Mouse (Mus musculus) telencephalon, adult 2 months (tissue): ENCODE data around the gene Ptpn1.

Experiments used
- DNase-seq: peaks from one replicate; pipeline ENCODE4 v3.0.0-alpha.2; 2011; ENCODE audit warnings: low read depth, low spot score

Gene Ptpn1

GRCm38 (mm10) chr2:167920960-167921495 lies 10.8 kb upstream of the Ptpn1 start:
- no peak for DNase-seq

GRCm38 (mm10) chr2:167921823-167922222 lies 10.0 kb upstream of the Ptpn1 start:
- no peak for DNase-seq

GRCm38 (mm10) chr2:167924011-167924410 lies 7.8 kb upstream of the Ptpn1 start:
- no peak for DNase-seq

GRCm38 (mm10) chr2:167924803-167925604 lies 6.9 kb upstream of the Ptpn1 start:
- DNase-seq, result peak; percentile 76

GRCm38 (mm10) chr2:167925841-167926800 lies 5.7 kb upstream of the Ptpn1 start:
- no peak for DNase-seq

DNA sequence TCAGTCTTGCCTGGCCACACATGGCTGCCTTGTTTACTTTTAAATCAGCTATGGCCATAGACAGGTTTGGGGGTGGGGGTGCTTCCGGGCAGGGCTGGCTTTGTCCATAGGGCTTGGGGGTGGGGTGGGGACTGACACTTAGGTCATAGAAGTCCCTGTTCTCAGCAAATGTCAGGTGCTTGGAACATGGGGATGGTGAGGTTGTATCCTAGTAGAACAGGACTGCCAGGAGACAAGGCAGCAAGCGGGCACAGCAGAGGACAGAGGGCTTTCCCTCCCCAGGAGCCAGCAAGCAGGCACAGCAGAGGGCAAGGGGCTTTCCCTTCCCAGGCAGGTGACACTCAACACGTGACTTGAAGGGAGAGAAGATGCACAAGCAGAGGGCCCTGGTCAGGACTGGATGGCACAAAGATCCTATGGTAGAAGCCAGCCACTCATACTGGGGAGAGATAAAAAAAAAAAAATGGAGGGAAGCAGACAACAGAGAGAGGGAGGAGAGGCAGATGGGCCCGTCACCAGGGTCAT lies 3.8 kb upstream of the Ptpn1 start:
- DNase-seq, result no peak

- DNase-seq, result no peak
Observed at GRCm38 (mm10) chr2:167928972-167929371, 2.9 kb upstream of the Ptpn1 start.

DNA sequence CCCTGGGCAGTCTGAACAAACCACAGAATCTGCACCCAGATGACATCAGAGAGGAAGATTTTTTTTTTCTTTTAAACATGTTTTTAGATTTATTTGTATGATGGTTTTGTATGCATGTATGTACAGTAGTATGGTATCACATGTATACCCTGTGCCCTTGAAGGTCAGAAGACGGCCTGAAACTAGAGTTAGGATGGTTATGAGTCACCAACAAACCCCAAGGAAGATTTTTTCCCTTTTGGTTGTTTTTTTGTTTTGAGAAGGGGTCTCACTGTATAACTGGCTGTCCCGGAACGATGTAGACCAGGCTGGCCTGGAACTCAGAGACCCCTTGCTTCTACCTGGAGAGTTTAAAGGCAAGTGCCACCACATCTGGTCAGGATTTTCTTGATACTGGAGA lies 882 bp upstream of the Ptpn1 start:
- DNase-seq, result no peak

DNA sequence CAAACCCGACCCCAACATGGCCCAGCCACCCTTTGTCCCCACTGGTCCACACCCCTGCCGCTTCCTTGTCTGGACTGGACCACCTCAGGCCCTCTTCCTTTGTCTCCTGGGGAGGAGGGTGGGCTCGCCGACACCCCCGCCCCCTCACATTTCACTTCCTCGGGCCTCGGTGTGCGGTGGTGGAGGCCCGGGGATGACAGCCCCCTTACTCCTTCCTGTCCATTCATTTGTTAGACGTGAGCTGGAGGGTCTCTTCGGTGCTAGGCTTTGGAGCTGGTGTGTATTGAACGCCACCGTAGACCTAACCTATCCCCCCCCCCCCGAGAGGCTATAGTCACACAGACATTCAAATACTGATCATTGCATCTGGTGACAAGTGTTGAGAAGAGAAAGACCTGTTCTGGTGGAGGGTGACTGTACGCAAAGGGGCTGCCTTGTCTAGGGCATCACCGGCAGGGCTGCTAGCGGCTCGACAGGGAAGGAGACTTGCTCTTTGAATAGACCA lies 922 bp downstream of the Ptpn1 start:
- no peak for DNase-seq

- DNase-seq, result peak; percentile 74
Observed at GRCm38 (mm10) chr2:167933397-167933796, 1.5 kb downstream of the Ptpn1 start.

GRCm38 (mm10) chr2:167935956-167936355 lies 4.1 kb downstream of the Ptpn1 start:
- DNase-seq, result no peak

GRCm38 (mm10) chr2:167938786-167939185 lies 6.9 kb downstream of the Ptpn1 start:
- no peak for DNase-seq

- DNase-seq, result no peak
Observed at GRCm38 (mm10) chr2:167939204-167939603, 7.3 kb downstream of the Ptpn1 start.

GRCm38 (mm10) chr2:167939632-167940399 lies 8.0 kb downstream of the Ptpn1 start:
- DNase-seq, result no peak

GRCm38 (mm10) chr2:167940636-167941035 lies 8.8 kb downstream of the Ptpn1 start:
- DNase-seq, result no peak

- no peak for DNase-seq
Observed at GRCm38 (mm10) chr2:167941320-167941719, 9.5 kb downstream of the Ptpn1 start.

- DNase-seq, result no peak
Observed at GRCm38 (mm10) chr2:167941745-167942176, 9.9 kb downstream of the Ptpn1 start.

GRCm38 (mm10) chr2:167942199-167942925 lies 10.5 kb downstream of the Ptpn1 start:
- peak; percentile 70 for DNase-seq

- DNase-seq, result no peak
Observed at GRCm38 (mm10) chr2:167942926-167943633, 11.2 kb downstream of the Ptpn1 start.

GRCm38 (mm10) chr2:167944193-167944592 lies 12.3 kb downstream of the Ptpn1 start:
- no peak for DNase-seq
